Mouse (Mus musculus) ES-E14 (cell line): Measurements from ENCODE around the gene Farsb.

Experiments
- CHD2 ChIP-seq: IDR thresholded peaks from 2 replicates; pipeline ENCODE4 v1.6.1; 2014; ENCODE audit warnings: mild to moderate bottlenecking, low read depth, low read length, inconsistent platforms
- HCFC1 ChIP-seq: IDR thresholded peaks from 2 replicates; pipeline ENCODE4 v1.6.1; 2012; ENCODE audit warnings: low read length, inconsistent platforms, borderline replicate concordance; ENCODE audit not compliant: insufficient read depth
- ZNF384 ChIP-seq: IDR thresholded peaks from 2 replicates; pipeline ENCODE4 v1.6.1; 2012; ENCODE audit warnings: low read depth, low read length, inconsistent platforms

DNA sequence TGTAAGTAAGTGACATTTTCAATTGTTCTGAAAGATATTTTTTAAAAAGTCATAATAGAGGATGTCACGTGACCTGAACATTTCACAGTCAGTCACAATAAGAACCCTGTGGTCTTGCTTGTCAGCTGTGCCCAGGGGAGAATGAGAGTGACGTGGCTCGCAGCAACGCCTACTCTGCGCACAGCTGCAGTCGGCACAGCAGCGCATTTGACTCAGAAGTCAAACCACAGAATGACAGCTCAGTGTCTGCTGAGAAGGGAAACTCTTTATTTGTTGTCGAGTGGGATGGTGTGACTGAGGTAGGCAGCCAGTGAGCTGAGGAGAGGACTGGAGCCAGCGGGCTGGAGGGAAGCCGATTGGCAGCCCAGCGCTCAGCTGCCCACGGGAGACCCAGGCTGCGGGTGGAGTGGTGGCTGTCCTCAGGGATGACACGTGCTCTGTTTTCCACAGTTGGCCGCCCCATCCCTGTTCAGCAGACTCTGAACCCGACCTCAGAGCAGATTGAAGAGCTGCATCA lies 48.9 kb upstream of the Farsb start:
- no peak for TF ChIP-seq ZNF384
- TF ChIP-seq CHD2 = no peak
- no peak for TF ChIP-seq HCFC1
